Mouse (Mus musculus): ENCODE measurements around the gene Tomm34.
"Not testable (repeated sequence)": the region's sequence is repeated elsewhere in the genome, so short reads cannot be mapped to it uniquely, and the experiment has no call there.

The Tomm34 gene

GRCm38 (mm10) chr2:164076874-164077425, 6.0 kb upstream of the Tomm34 start:
- no peak for DNase-seq (ENCODE audit: low spot score in 2 of 2)

GRCm38 (mm10) chr2:164075088-164075487, 4.1 kb upstream of the Tomm34 start:
- DNase-seq (ENCODE audit: low spot score in 2 of 2), result no peak

- DNase-seq (ENCODE audit: low spot score in 2 of 2), result peak; percentile 96 to 97
These were observed 3.1 kb upstream of the Tomm34 start for GRCm38 (mm10) chr2:164073918-164074578.

- no peak for DNase-seq (ENCODE audit: low spot score in 2 of 2)
These were observed 2.2 kb upstream of the Tomm34 start for GRCm38 (mm10) chr2:164073120-164073519.

- no peak for DNase-seq (ENCODE audit: low spot score in 2 of 2)
These were observed 1.1 kb upstream of the Tomm34 start for GRCm38 (mm10) chr2:164072109-164072508.

GRCm38 (mm10) chr2:164071437-164071820, 460 bp upstream of the Tomm34 start:
- not testable (repeated sequence) for DNase-seq (ENCODE audit: low spot score in 2 of 2)

- DNase-seq (ENCODE audit: low spot score in 2 of 2), result peak in 1 of 2 experiments; percentile 25
These were observed 716 bp downstream of the Tomm34 start, which contains the start of gene Stk4 for GRCm38 (mm10) chr2:164070142-164070764. Stk4 (plus strand) TSS chr2:164070322.

GRCm38 (mm10) chr2:164059634-164060235, 11.2 kb downstream of the Tomm34 start:
- no peak for DNase-seq (ENCODE audit: low spot score in 2 of 2)

- no peak for DNase-seq (ENCODE audit: low spot score in 2 of 2)
These were observed 16.3 kb downstream of the Tomm34 start for GRCm38 (mm10) chr2:164054671-164055070.

- no peak for DNase-seq (ENCODE audit: low spot score in 2 of 2)
These were observed 17.2 kb downstream of the Tomm34 start for GRCm38 (mm10) chr2:164053767-164054166.

- no peak for DNase-seq (ENCODE audit: low spot score in 2 of 2)
These were observed 23.7 kb downstream of the Tomm34 start for GRCm38 (mm10) chr2:164047197-164047690.

- no peak for DNase-seq (ENCODE audit: low spot score in 2 of 2)
These were observed 29.4 kb downstream of the Tomm34 start for GRCm38 (mm10) chr2:164041523-164041922.

- no peak for DNase-seq (ENCODE audit: low spot score in 2 of 2)
These were observed 30.0 kb downstream of the Tomm34 start for GRCm38 (mm10) chr2:164040949-164041348.

GRCm38 (mm10) chr2:164038407-164039028, 32.5 kb downstream of the Tomm34 start:
- no peak for DNase-seq (ENCODE audit: low spot score in 2 of 2)

- no peak for DNase-seq (ENCODE audit: low spot score in 2 of 2)
These were observed 34.4 kb downstream of the Tomm34 start for GRCm38 (mm10) chr2:164036520-164037019.

GRCm38 (mm10) chr2:164032973-164033372, 38.0 kb downstream of the Tomm34 start:
- DNase-seq (ENCODE audit: low spot score in 2 of 2), result no peak

GRCm38 (mm10) chr2:164031147-164031546, 39.8 kb downstream of the Tomm34 start:
- DNase-seq (ENCODE audit: low spot score in 2 of 2), result no peak

- no peak for DNase-seq (ENCODE audit: low spot score in 2 of 2)
These were observed 45.8 kb downstream of the Tomm34 start, which contains the start of gene Pabpc1l for GRCm38 (mm10) chr2:164025150-164025549. Pabpc1l (plus strand) TSS chr2:164025450.

- DNase-seq (ENCODE audit: low spot score in 2 of 2), result no peak
These were observed 48.9 kb downstream of the Tomm34 start for GRCm38 (mm10) chr2:164022104-164022503.

- DNase-seq (ENCODE audit: low spot score in 2 of 2), result no peak
These were observed 51.0 kb downstream of the Tomm34 start for GRCm38 (mm10) chr2:164019943-164020342.

GRCm38 (mm10) chr2:164018910-164019309, 52.1 kb downstream of the Tomm34 start:
- no peak for DNase-seq (ENCODE audit: low spot score in 2 of 2)

- DNase-seq (ENCODE audit: low spot score in 2 of 2), result no peak
These were observed 55.7 kb downstream of the Tomm34 start for GRCm38 (mm10) chr2:164015304-164015703.

Measured in right cerebral cortex, postnatal 36 days (tissue).